Mouse (Mus musculus) E14TG2a.4 (cell line): ENCODE results near the gene Tap1.

Source experiments
- CTCF ChIP-seq: conservative IDR thresholded peaks from 2 replicates; pipeline ENCODE4 v1.5.1; 2014; ENCODE audit warnings: low read length
- NANOG ChIP-seq: IDR thresholded peaks from 2 replicates; pipeline ENCODE4 v1.6.1; 2014; ENCODE audit warnings: borderline replicate concordance, low read length, mixed read lengths
- POU5F1 ChIP-seq: IDR thresholded peaks from 2 replicates; pipeline ENCODE4 v1.6.1; 2014; ENCODE audit warnings: low read length, borderline replicate concordance

DNA sequence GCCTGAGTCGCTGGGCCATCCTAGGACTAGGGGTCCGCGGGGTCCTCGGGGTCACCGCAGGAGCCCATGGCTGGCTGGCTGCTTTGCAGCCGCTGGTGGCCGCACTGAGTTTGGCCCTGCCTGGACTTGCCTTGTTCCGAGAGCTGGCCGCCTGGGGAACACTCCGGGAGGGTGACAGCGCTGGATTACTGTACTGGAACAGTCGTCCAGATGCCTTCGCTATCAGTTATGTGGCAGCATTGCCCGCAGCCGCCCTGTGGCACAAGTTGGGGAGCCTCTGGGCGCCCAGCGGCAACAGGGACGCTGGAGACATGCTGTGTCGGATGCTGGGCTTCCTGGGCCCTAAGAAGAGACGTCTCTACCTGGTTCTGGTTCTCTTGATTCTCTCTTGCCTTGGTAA lies 657 bp downstream of the Tap1 start:
- TF ChIP-seq CTCF = no peak
- no peak for TF ChIP-seq POU5F1
- no peak for TF ChIP-seq NANOG
